Mouse (Mus musculus) forebrain, embryonic 14.5 days (tissue): ENCODE measurements around the gene Hspa2. TPM values are rescaled to one million over a fixed set of nuclear protein-coding genes. Genes with fewer than 3 reads are reported as not detected.

Source experiments
- polyA plus RNA-seq: library from polyadenylated mRNA; unstranded; fragments of >200 nt; fragmentation: Nextera tagmentation; extraction: Ambion mirVana; gene quantifications from 2 replicates; pipeline ENCODE4 v1.2.1, GENCODE M21; 2014

Hspa2 gene
- polyA plus RNA-seq, 1 experiment from 2014 or later, result 4.5 TPM

Other genes with a start within 250 kb of the Hspa2 start
- 0.05 and 0.11 TPM in 2 replicates for gene Esr2, start 226.9 kb upstream of the Hspa2 start, polyA plus RNA-seq
- not detected in 2 replicates for gene Tex21, start 157.4 kb upstream of the Hspa2 start, polyA plus RNA-seq
- gene Mthfd1, start 148.9 kb upstream of the Hspa2 start, polyA plus RNA-seq, result 41.3 and 43.2 TPM in 2 replicates
- 3.0 and 4.4 TPM in 2 replicates for gene Akap5, start 79.3 kb upstream of the Hspa2 start, polyA plus RNA-seq
- gene Zbtb25, start 34.6 kb upstream of the Hspa2 start, polyA plus RNA-seq, result 19.7 and 20.3 TPM in 2 replicates
- gene Zbtb1, start 33.9 kb upstream of the Hspa2 start, polyA plus RNA-seq, result 4.2 and 5.7 TPM in 2 replicates
- gene Ppp1r36, start 13.4 kb downstream of the Hspa2 start, polyA plus RNA-seq, result 0.77 and 1.2 TPM in 2 replicates
- 0.47 and 0.64 TPM in 2 replicates for gene Plekhg3, start 126.7 kb downstream of the Hspa2 start, polyA plus RNA-seq